Mouse (Mus musculus): ENCODE data around the gene Cebpe. TPM values are rescaled to one million over a fixed set of nuclear protein-coding genes. Genes with fewer than 3 reads are reported as not detected.

Cebpe gene
- polyA plus RNA-seq (2016; fragmentation: Nextera tagmentation; extraction: Ambion mirVana) = not detected in 2 replicates

GRCm38 (mm10) chr14:54712074-54712473 lies at the start of gene Cebpe:
Cebpe (minus strand) TSS chr14:54712174.
- Histone ChIP-seq H3K27me3 (ENCODE audit: low read depth, poor library complexity, severe bottlenecking) (peaks cover 13% of the 10 kb centered on the region), H3K9me3 (replicated peaks) (no peaks in the 10 kb centered on the region), H3K4me1 (peaks cover 21% of the 10 kb centered on the region; the same call in 1 of the 2 replicates), H3K27ac (peak within 1 kb of the TSS; percentile 37; the same call in 1 of the 2 replicates), H3K36me3 (no peaks in the 10 kb centered on the region), H3K4me3 (no peak within 1 kb of the TSS)
- 89% methylated on average over 7 of the region's 7 CpGs for WGBS
- no peak for DNase-seq (ENCODE audit: low spot score)

GRCm38 (mm10) chr14:54756382-54756781 lies 44.4 kb upstream of the Cebpe start:
- Histone ChIP-seq H3K4me3 (no peak overlapping the region), H3K4me1 (peaks cover 12% of the 10 kb centered on the region), H3K9me3 (replicated peaks) (no peaks in the 10 kb centered on the region), H3K27ac (no peak overlapping the region), H3K27me3 (ENCODE audit: low read depth, poor library complexity, severe bottlenecking) (no peaks in the 10 kb centered on the region), H3K36me3 (no peaks in the 10 kb centered on the region)
- no peak for DNase-seq (ENCODE audit: low spot score)
- WGBS = 91% methylated on average over 6 of the region's 6 CpGs

GRCm38 (mm10) chr14:54754602-54755018 lies 42.6 kb upstream of the Cebpe start:
- Histone ChIP-seq H3K4me3 (no peak overlapping the region), H3K27ac (no peak overlapping the region), H3K36me3 (no peaks in the 10 kb centered on the region), H3K27me3 (ENCODE audit: low read depth, poor library complexity, severe bottlenecking) (no peaks in the 10 kb centered on the region), H3K9me3 (replicated peaks) (no peaks in the 10 kb centered on the region), H3K4me1 (peaks cover 7% of the 10 kb centered on the region)
- 56% methylated on average over 6 of the region's 6 CpGs for WGBS
- DNase-seq (ENCODE audit: low spot score) = no peak

GRCm38 (mm10) chr14:54753986-54754601 lies 42.1 kb upstream of the Cebpe start:
- Histone ChIP-seq H3K4me1 (peaks cover 7% of the 10 kb centered on the region), H3K27ac (no peak overlapping the region), H3K36me3 (no peaks in the 10 kb centered on the region), H3K27me3 (ENCODE audit: low read depth, poor library complexity, severe bottlenecking) (no peaks in the 10 kb centered on the region), H3K4me3 (no peak overlapping the region), H3K9me3 (replicated peaks) (no peaks in the 10 kb centered on the region)
- no peak for DNase-seq (ENCODE audit: low spot score)
- WGBS = 78% methylated on average over 14 of the region's 14 CpGs

- Histone ChIP-seq H3K4me3 (no peak overlapping the region), H3K4me1 (peaks cover 10% of the 10 kb centered on the region), H3K27me3 (ENCODE audit: low read depth, poor library complexity, severe bottlenecking) (no peaks in the 10 kb centered on the region), H3K27ac (no peak overlapping the region), H3K9me3 (replicated peaks) (no peaks in the 10 kb centered on the region), H3K36me3 (no peaks in the 10 kb centered on the region)
- 91% methylated on average over 6 of the region's 6 CpGs for WGBS
- no peak for DNase-seq (ENCODE audit: low spot score)
Observed at GRCm38 (mm10) chr14:54752938-54753337, 41.0 kb upstream of the Cebpe start.

GRCm38 (mm10) chr14:54751768-54752167 lies 39.8 kb upstream of the Cebpe start:
- Histone ChIP-seq H3K4me1 (peaks cover 10% of the 10 kb centered on the region), H3K9me3 (replicated peaks) (no peaks in the 10 kb centered on the region), H3K36me3 (no peaks in the 10 kb centered on the region), H3K4me3 (no peak overlapping the region), H3K27me3 (ENCODE audit: low read depth, poor library complexity, severe bottlenecking) (no peaks in the 10 kb centered on the region), H3K27ac (no peak overlapping the region)
- DNase-seq (ENCODE audit: low spot score) = no peak
- 91% methylated on average over 1 of the region's 1 CpGs for WGBS

- no peak for DNase-seq (ENCODE audit: low spot score)
- Histone ChIP-seq H3K4me3 (no peak overlapping the region), H3K27ac (no peak overlapping the region), H3K9me3 (replicated peaks) (no peaks in the 10 kb centered on the region), H3K4me1 (peaks cover 2% of the 10 kb centered on the region; the same call in 1 of the 2 replicates), H3K27me3 (ENCODE audit: low read depth, poor library complexity, severe bottlenecking) (no peaks in the 10 kb centered on the region), H3K36me3 (no peaks in the 10 kb centered on the region)
- WGBS = 79% methylated on average over 4 of the region's 4 CpGs
Observed at GRCm38 (mm10) chr14:54749238-54749637, 37.3 kb upstream of the Cebpe start.

GRCm38 (mm10) chr14:54747942-54748917 lies 36.3 kb upstream of the Cebpe start:
- no peak for DNase-seq (ENCODE audit: low spot score)
- no peaks in the 10 kb centered on the region for H3K9me3 ChIP-seq (replicated peaks)
- no peaks in the 10 kb centered on the region for H3K27me3 ChIP-seq (ENCODE audit: low read depth, poor library complexity, severe bottlenecking)
- no peaks in the 10 kb centered on the region for H3K36me3 ChIP-seq
- no peak overlapping the region for H3K4me3 ChIP-seq
- peaks cover 2% of the 10 kb centered on the region; the same call in 1 of the 2 replicates for H3K4me1 ChIP-seq
- no peak overlapping the region for H3K27ac ChIP-seq
- 77% methylated on average over 16 of the region's 16 CpGs for WGBS

GRCm38 (mm10) chr14:54746038-54746437 lies 34.1 kb upstream of the Cebpe start:
- Histone ChIP-seq H3K27ac (no peak overlapping the region), H3K9me3 (replicated peaks) (no peaks in the 10 kb centered on the region), H3K4me3 (no peak overlapping the region), H3K4me1 (peaks cover 12% of the 10 kb centered on the region), H3K36me3 (no peaks in the 10 kb centered on the region), H3K27me3 (ENCODE audit: low read depth, poor library complexity, severe bottlenecking) (no peaks in the 10 kb centered on the region)
- 92% methylated on average over 9 of the region's 9 CpGs for WGBS
- DNase-seq (ENCODE audit: low spot score) = no peak

- Histone ChIP-seq H3K27ac (no peak overlapping the region), H3K9me3 (replicated peaks) (no peaks in the 10 kb centered on the region), H3K36me3 (no peaks in the 10 kb centered on the region), H3K27me3 (ENCODE audit: low read depth, poor library complexity, severe bottlenecking) (no peaks in the 10 kb centered on the region), H3K4me3 (no peak overlapping the region), H3K4me1 (peaks cover 12% of the 10 kb centered on the region)
- 67% methylated on average over 8 of the region's 8 CpGs for WGBS
- no peak for DNase-seq (ENCODE audit: low spot score)
Observed at GRCm38 (mm10) chr14:54744473-54744872, 32.5 kb upstream of the Cebpe start.

- Histone ChIP-seq H3K4me3 (no peak overlapping the region), H3K9me3 (replicated peaks) (no peaks in the 10 kb centered on the region), H3K27ac (peak overlapping the region; percentile 19; the same call in 1 of the 2 replicates), H3K27me3 (ENCODE audit: low read depth, poor library complexity, severe bottlenecking) (no peaks in the 10 kb centered on the region), H3K36me3 (no peaks in the 10 kb centered on the region), H3K4me1 (peaks cover 10% of the 10 kb centered on the region)
- DNase-seq (ENCODE audit: low spot score) = no peak
- WGBS = 75% methylated on average over 2 of the region's 2 CpGs
Observed at GRCm38 (mm10) chr14:54742375-54742774, 30.4 kb upstream of the Cebpe start.

- H3K4me3 ChIP-seq = no peak overlapping the region
- DNase-seq (ENCODE audit: low spot score) = no peak
- H3K36me3 ChIP-seq = no peaks in the 10 kb centered on the region
- no peaks in the 10 kb centered on the region for H3K27me3 ChIP-seq (ENCODE audit: low read depth, poor library complexity, severe bottlenecking)
- H3K4me1 ChIP-seq = peaks cover 10% of the 10 kb centered on the region
- H3K9me3 ChIP-seq (replicated peaks) = no peaks in the 10 kb centered on the region
- H3K27ac ChIP-seq = 0 out of 2 replicates have a peak overlapping the region, but pooled peaks have one; percentile 19
- 90% methylated on average over 6 of the region's 6 CpGs for WGBS
Observed at GRCm38 (mm10) chr14:54741721-54742120, 29.7 kb upstream of the Cebpe start.

GRCm38 (mm10) chr14:54737634-54738033 lies 25.7 kb upstream of the Cebpe start:
- H3K27ac ChIP-seq = no peak overlapping the region
- no peaks in the 10 kb centered on the region for H3K9me3 ChIP-seq (replicated peaks)
- H3K27me3 ChIP-seq (ENCODE audit: low read depth, poor library complexity, severe bottlenecking) = no peaks in the 10 kb centered on the region
- no peaks in the 10 kb centered on the region for H3K36me3 ChIP-seq
- no peak for DNase-seq (ENCODE audit: low spot score)
- 83% methylated on average over 10 of the region's 10 CpGs for WGBS
- H3K4me1 ChIP-seq = peaks cover 7% of the 10 kb centered on the region
- H3K4me3 ChIP-seq = no peak overlapping the region

Measured in limb, embryonic 10.5 days (tissue).